In the genomic region with DNA sequence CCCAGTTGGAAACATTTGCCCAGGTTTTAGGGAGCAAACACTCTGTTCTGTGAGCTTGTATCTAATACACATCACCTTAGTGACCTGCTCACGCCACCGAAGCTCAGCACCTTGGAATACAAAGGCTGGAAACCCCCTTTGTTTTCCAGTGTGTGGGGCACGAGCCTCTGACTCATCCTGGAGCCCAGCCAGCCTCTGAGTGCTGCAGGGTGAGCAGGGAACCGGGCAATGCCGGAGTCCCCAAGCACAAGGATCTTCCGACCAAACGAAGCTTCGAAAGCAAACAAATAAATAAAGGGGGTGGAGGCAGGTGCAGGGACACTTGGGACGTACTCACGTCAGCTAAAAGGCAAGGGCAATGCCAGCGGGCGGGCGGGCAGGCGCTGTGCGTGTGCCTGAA, we compare ENCODE assay signal across 10 mouse cellular contexts. TPM values are rescaled to one million over a fixed set of nuclear protein-coding genes. Genes with fewer than 3 reads are reported as not detected.
DNase-seq lines count a peak whose midpoint lies in the region; ATAC-seq and TF ChIP-seq lines count a peak whose summit lies in the region.
"Had no signal": no experiment of that assay in that cellular context is flagged by ENCODE, and none has a peak within 500 bp of the region (broad histone marks: within the 10 kb centered on the region; RNA-seq: fewer than 3 reads in every experiment).

No protein-coding gene starts in this region.

- peak; percentile 36 for DNase-seq in forebrain, embryonic 14.5 days (ENCODE audit: low spot score)
- DNase-seq in forebrain, postnatal 0 days = no peak
- DNase-seq in 3134 (ENCODE audit: extremely low read depth, insufficient read length, low spot score) = peak; percentile 23
- DNase-seq in adrenal gland, adult 8-10 months = peak; percentile 80
- DNase-seq in lung, adult 2 months = peak; percentile 50
- DNase-seq in limb, embryonic 10.5 days (ENCODE audit: low spot score) = no peak
- no peak for DNase-seq in midbrain, embryonic 11.5 days (ENCODE audit: low spot score, missing footprints)
- no peak for DNase-seq in frontal cortex, postnatal 25 days (ENCODE audit: low spot score in 2 of 2)

- H3K4me1 ChIP-seq in forebrain, embryonic 14.5 days (ENCODE audit: control insufficient read depth, insufficient read depth, low read length) = no peaks in the 10 kb centered on the region
- no peaks in the 10 kb centered on the region for H3K4me1 ChIP-seq in forebrain, postnatal 0 days (ENCODE audit: insufficient read depth)
- peaks cover 6% of the 10 kb centered on the region; the same call in 1 of the 2 replicates for H3K4me1 ChIP-seq in lung, adult 2 months (ENCODE audit: control insufficient read depth, insufficient read depth, low read length)
- H3K4me1 ChIP-seq in limb, embryonic 10.5 days = peaks cover 25% of the 10 kb centered on the region
- H3K4me1 ChIP-seq in midbrain, embryonic 11.5 days (ENCODE audit: control insufficient read depth, insufficient read depth, low read length) = no peaks in the 10 kb centered on the region

- no peaks in the 10 kb centered on the region for H3K9me3 ChIP-seq in forebrain, embryonic 14.5 days (replicated peaks; ENCODE audit: control insufficient read depth, low read length)
- H3K9me3 ChIP-seq in forebrain, postnatal 0 days (ENCODE audit: low read length) = no peaks in the 10 kb centered on the region
- no peaks in the 10 kb centered on the region for H3K9me3 ChIP-seq in limb, embryonic 10.5 days (replicated peaks)
- H3K9me3 ChIP-seq in midbrain, embryonic 11.5 days (ENCODE audit: control insufficient read depth, low read length) = no peaks in the 10 kb centered on the region
- H3K9me3 ChIP-seq: embryonic facial prominence, embryonic 15.5 days; megakaryocyte, embryonic 14.5 days had no signal

- H3K27ac ChIP-seq in forebrain, embryonic 14.5 days (ENCODE audit: low read depth, low read length) = no peak overlapping the region
- no peak overlapping the region for H3K27ac ChIP-seq in forebrain, postnatal 0 days (ENCODE audit: low read depth, low read length)
- H3K27ac ChIP-seq in limb, embryonic 10.5 days = no peak overlapping the region
- H3K27ac ChIP-seq in midbrain, embryonic 11.5 days (ENCODE audit: low read depth, low read length) = no peak overlapping the region
- H3K27ac ChIP-seq: embryonic facial prominence, embryonic 15.5 days had no signal

- no peaks in the 10 kb centered on the region for H3K27me3 ChIP-seq in forebrain, embryonic 14.5 days (replicated peaks; ENCODE audit: control insufficient read depth, insufficient read depth, low read length)
- no peaks in the 10 kb centered on the region for H3K27me3 ChIP-seq in forebrain, postnatal 0 days (ENCODE audit: insufficient read depth, low read length)
- H3K27me3 ChIP-seq in limb, embryonic 10.5 days (ENCODE audit: low read depth, poor library complexity, severe bottlenecking) = no peaks in the 10 kb centered on the region
- H3K27me3 ChIP-seq in midbrain, embryonic 11.5 days (ENCODE audit: control insufficient read depth, insufficient read depth, low read length) = no peaks in the 10 kb centered on the region
- H3K27me3 ChIP-seq: embryonic facial prominence, embryonic 15.5 days had no signal

- 50% methylated on average over 15 of the region's 15 CpGs for WGBS in forebrain, embryonic 14.5 days
- 45% methylated on average over 15 of the region's 15 CpGs for WGBS in forebrain, postnatal 0 days
- 44% methylated on average over 15 of the region's 15 CpGs for WGBS in lung, adult 2 months
- 85% methylated on average over 15 of the region's 15 CpGs for WGBS in limb, embryonic 10.5 days
- 77% methylated on average over 15 of the region's 15 CpGs for WGBS in midbrain, embryonic 11.5 days

- TF ChIP-seq POLR2A in lung, adult 2 months (IDR thresholded peaks at IDR 0.05; ENCODE audit: borderline replicate concordance, extremely low read depth, low read depth, low read length) = no peak

- no peaks in the 10 kb centered on the region for H3K36me3 ChIP-seq in forebrain, embryonic 14.5 days (ENCODE audit: control insufficient read depth, insufficient read depth, low read length)
- H3K36me3 ChIP-seq in forebrain, postnatal 0 days (ENCODE audit: insufficient read depth) = no peaks in the 10 kb centered on the region
- no peaks in the 10 kb centered on the region for H3K36me3 ChIP-seq in limb, embryonic 10.5 days
- H3K36me3 ChIP-seq in midbrain, embryonic 11.5 days (ENCODE audit: control insufficient read depth, insufficient read depth, low read length) = no peaks in the 10 kb centered on the region
- H3K36me3 ChIP-seq: embryonic facial prominence, embryonic 15.5 days had no signal

- TF ChIP-seq CTCF in forebrain, postnatal 0 days (IDR thresholded peaks at IDR 0.05; ENCODE audit: low read depth) = no peak
- TF ChIP-seq CTCF in lung, adult 2 months (IDR thresholded peaks at IDR 0.05; ENCODE audit: insufficient read depth, low read length) = no peak

- no peak overlapping the region for H3K4me3 ChIP-seq in forebrain, embryonic 14.5 days (ENCODE audit: low read depth, low read length)
- no peak overlapping the region for H3K4me3 ChIP-seq in forebrain, postnatal 0 days (ENCODE audit: low read depth, low read length)
- H3K4me3 ChIP-seq in lung, adult 2 months (replicated peaks; ENCODE audit: extremely low read depth, low read depth, low read length) = no peak overlapping the region
- H3K4me3 ChIP-seq in limb, embryonic 10.5 days = no peak overlapping the region
- H3K4me3 ChIP-seq in midbrain, embryonic 11.5 days (ENCODE audit: low read depth, low read length) = no peak overlapping the region
- H3K4me3 ChIP-seq: embryonic facial prominence, embryonic 15.5 days; megakaryocyte, embryonic 14.5 days had no signal

- no peak overlapping the region for H3K9ac ChIP-seq in forebrain, embryonic 14.5 days (ENCODE audit: low read length)
- H3K9ac ChIP-seq in forebrain, postnatal 0 days = no peak overlapping the region
- no peak overlapping the region for H3K9ac ChIP-seq in midbrain, embryonic 11.5 days (ENCODE audit: low read length)
- H3K9ac ChIP-seq: embryonic facial prominence, embryonic 15.5 days had no signal

- H3K4me2 ChIP-seq in forebrain, embryonic 14.5 days (ENCODE audit: low read length) = no peak overlapping the region
- H3K4me2 ChIP-seq in forebrain, postnatal 0 days (ENCODE audit: low read depth) = no peak overlapping the region
- no peak overlapping the region for H3K4me2 ChIP-seq in midbrain, embryonic 11.5 days
- H3K4me2 ChIP-seq: embryonic facial prominence, embryonic 15.5 days had no signal

- no peak for ATAC-seq in forebrain, embryonic 14.5 days
- no peak for ATAC-seq in forebrain, postnatal 0 days
- no peak for ATAC-seq in midbrain, embryonic 11.5 days (ENCODE audit: low FRiP score)

RNA-seq across cellular contexts. Expression of a gene that starts 43.4 kb away (rescaled TPM):
- polyA plus RNA-seq in forebrain, embryonic 14.5 days (2014; fragmentation: Nextera tagmentation; extraction: Ambion mirVana) = 29.0 and 30.6 TPM in 2 replicates
- 22.2 and 33.2 TPM in 2 replicates for total RNA-seq in forebrain, postnatal 0 days (2014; rRNA removed)
- polyA plus RNA-seq in forebrain, postnatal 0 days (2015; fragmentation: Nextera tagmentation; extraction: Ambion mirVana) = 11.6 and 16.0 TPM in 2 replicates
- 100 to 1,000 TPM in 2 of 4 experiments, 10 to 100 TPM in 2; 90.3 to 132 (median 108) TPM for total RNA-seq in adrenal gland, adult 8-10 months (2022)
- polyA plus RNA-seq in lung, adult 2 months (2012; rRNA removed) = 8.8 and 11.8 TPM in 2 replicates
- 4.0 and 6.4 TPM in 2 replicates for polyA plus RNA-seq in limb, embryonic 10.5 days (2016; fragmentation: Nextera tagmentation; extraction: Ambion mirVana)
- polyA plus RNA-seq in midbrain, embryonic 11.5 days (2014; fragmentation: Nextera tagmentation; extraction: Ambion mirVana) = 17.6 and 18.9 TPM in 2 replicates

RNA-seq across cellular contexts. Expression of a gene that starts 47.5 kb away (rescaled TPM):
- polyA plus RNA-seq in forebrain, embryonic 14.5 days (2014; fragmentation: Nextera tagmentation; extraction: Ambion mirVana) = 0.55 and 1.1 TPM in 2 replicates
- 0.92 and 3.8 TPM in 2 replicates for total RNA-seq in forebrain, postnatal 0 days (2014; rRNA removed)
- 0.23 and 0.64 TPM in 2 replicates for polyA plus RNA-seq in forebrain, postnatal 0 days (2015; fragmentation: Nextera tagmentation; extraction: Ambion mirVana)
- under 1 TPM in 1 of 4 experiments, not detected in 3; 0.11 TPM for total RNA-seq in adrenal gland, adult 8-10 months (2022)
- polyA plus RNA-seq in lung, adult 2 months (2012; rRNA removed) = not detected in 2 replicates
- 0.08 TPM in 1 of 2 replicates, not detected in the other for polyA plus RNA-seq in limb, embryonic 10.5 days (2016; fragmentation: Nextera tagmentation; extraction: Ambion mirVana)
- 14.7 and 14.8 TPM in 2 replicates for polyA plus RNA-seq in midbrain, embryonic 11.5 days (2014; fragmentation: Nextera tagmentation; extraction: Ambion mirVana)

Comparison
In these comparisons a context has a peak if more than half of its experiments do, and no peak if none do; other contexts are left out.
1. DNase-seq: peak in forebrain, embryonic 14.5 days (single experiment), 3134 (single experiment), adrenal gland, adult 8-10 months (single experiment) and lung, adult 2 months (single experiment); none in forebrain, postnatal 0 days (single experiment), limb, embryonic 10.5 days (single experiment), midbrain, embryonic 11.5 days (single experiment) and frontal cortex, postnatal 25 days (0 of 2).